Mouse (Mus musculus): ENCODE data around the gene P2ry12. TPM values are rescaled to one million over a fixed set of nuclear protein-coding genes. Genes with fewer than 3 reads are reported as not detected.

The P2ry12 gene
- total and polyA plus RNA-seq, 2 experiments from 2014 or later: 9.9 to 15.6 TPM

DNA sequence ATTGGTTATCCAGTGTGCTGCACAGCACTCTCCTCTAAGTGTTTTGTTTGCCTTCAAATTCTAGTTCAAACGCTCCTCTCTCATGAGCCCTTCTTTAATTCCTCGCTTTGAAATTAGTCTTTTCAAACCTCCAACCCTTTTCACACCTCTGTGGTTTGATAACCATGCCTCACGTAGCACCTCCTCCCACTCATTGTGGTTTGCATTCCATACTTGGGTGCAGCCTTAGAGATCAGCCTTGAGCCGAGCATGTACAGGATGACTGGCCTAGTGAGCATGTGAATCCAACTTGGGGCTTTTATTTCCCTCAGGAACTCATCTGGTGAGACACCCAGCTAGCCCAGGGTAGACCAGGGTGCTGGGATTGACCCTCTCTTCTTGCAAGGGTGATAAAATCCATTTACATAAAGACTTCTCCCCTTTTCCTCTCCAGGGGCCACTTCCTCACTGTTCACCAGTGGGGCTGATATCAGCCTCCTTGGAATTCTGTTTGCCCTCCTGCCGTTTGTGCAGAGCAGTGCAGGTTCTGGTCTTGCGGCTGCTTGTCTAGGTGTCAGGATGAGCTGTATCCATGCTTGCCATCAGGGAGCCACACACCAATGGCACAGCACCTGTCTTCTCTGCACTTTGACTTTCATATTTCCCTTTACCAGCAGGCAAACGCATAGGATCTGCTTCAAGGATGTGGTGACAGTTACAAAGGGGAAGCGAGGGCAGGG lies 58.7 kb downstream of the P2ry12 start:
- WGBS: 85% methylated on average over 8 of the region's 8 CpGs
- Histone ChIP-seq H3K9me3 (ENCODE audit: low read length) (no peaks in the 10 kb centered on the region), H3K27ac (ENCODE audit: low read depth, low read length) (no peak overlapping the region), H3K27me3 (ENCODE audit: insufficient read depth, low read length) (no peaks in the 10 kb centered on the region), H3K4me3 (ENCODE audit: low read depth, low read length) (no peak overlapping the region), H3K9ac (replicated peaks; ENCODE audit: low read length, poor library complexity, severe bottlenecking) (no peak overlapping the region), H3K4me2 (ENCODE audit: low read depth, low read length, poor library complexity, severe bottlenecking) (no peak overlapping the region), H3K36me3 (ENCODE audit: insufficient read depth, low read length) (no peaks in the 10 kb centered on the region), H3K4me1 (ENCODE audit: insufficient read depth, low read length) (no peaks in the 10 kb centered on the region)
- no peak for ATAC-seq (ENCODE audit: low FRiP score)
- no peak for TF ChIP-seq CTCF (IDR thresholded peaks at IDR 0.05)
- DNase-seq (ENCODE audit: low spot score): no peak

DNA sequence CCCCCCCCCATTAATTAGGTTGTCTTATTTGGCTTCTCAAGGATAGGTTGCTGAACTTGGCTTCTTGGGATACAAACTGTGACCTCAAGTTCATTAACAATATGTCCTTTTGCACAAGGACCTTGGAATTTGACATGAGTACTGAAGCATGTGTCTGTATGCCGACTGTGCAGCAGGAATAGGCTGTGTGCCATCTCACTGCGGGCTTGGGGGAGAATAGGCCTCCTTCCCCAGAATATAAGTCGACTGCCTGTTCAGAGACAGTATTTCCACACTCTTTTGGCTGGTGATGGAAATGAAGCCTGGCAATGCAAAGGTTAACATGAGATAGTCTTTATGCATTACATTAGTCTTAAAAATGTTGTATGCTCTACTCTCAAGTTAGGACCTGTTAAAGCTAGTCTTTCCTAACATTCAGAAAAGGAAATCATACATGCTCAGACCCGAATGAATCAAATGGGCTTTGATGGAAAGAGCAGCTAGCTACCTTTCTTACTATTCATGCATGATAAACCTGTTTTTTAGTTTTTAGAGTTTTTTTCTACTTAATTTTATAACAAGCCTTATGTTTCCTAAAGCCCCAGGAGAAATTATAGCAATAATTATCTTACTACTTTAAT lies 65.2 kb downstream of the P2ry12 start:
- Histone ChIP-seq H3K27me3 (ENCODE audit: insufficient read depth, low read length) (no peaks in the 10 kb centered on the region), H3K4me3 (ENCODE audit: low read depth, low read length) (no peak overlapping the region), H3K36me3 (ENCODE audit: insufficient read depth, low read length) (no peaks in the 10 kb centered on the region), H3K9me3 (ENCODE audit: low read length) (no peaks in the 10 kb centered on the region), H3K4me1 (ENCODE audit: insufficient read depth, low read length) (no peaks in the 10 kb centered on the region), H3K9ac (replicated peaks; ENCODE audit: low read length, poor library complexity, severe bottlenecking) (no peak overlapping the region), H3K27ac (ENCODE audit: low read depth, low read length) (no peak overlapping the region), H3K4me2 (ENCODE audit: low read depth, low read length, poor library complexity, severe bottlenecking) (no peak overlapping the region)
- ATAC-seq (ENCODE audit: low FRiP score): no peak
- no peak for TF ChIP-seq CTCF (IDR thresholded peaks at IDR 0.05)
- WGBS: 81% methylated on average over 4 of the region's 4 CpGs
- DNase-seq (ENCODE audit: low spot score): no peak

DNA sequence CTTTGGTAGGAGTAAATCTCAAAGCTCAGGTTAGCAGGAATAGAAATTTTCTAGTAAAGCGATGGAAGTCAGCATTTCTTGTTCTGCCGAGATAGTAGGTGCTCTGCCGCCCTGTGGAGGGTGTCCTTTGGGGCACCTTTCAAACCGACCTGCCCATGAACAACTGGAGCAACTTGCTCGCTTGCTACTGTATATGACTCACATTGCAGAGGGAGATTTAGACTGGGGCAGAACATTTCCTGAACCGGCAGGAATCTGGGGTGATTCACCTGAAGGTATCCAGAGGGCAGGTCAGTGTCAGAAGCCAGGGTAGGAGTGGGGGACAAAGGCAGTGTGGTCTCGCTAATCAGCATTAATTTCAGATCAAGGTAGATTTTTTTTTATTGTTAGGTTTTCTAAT lies 67.7 kb downstream of the P2ry12 start, which contains the start of gene Gpr87:
Gpr87 (minus strand) TSS at position 167 of the 400 bp plus-strand sequence.
- no peaks in the 10 kb centered on the region for H3K27me3 ChIP-seq (ENCODE audit: insufficient read depth, low read length)
- H3K4me1 ChIP-seq (ENCODE audit: insufficient read depth, low read length): no peaks in the 10 kb centered on the region
- no peak for ATAC-seq (ENCODE audit: low FRiP score)
- H3K4me3 ChIP-seq (ENCODE audit: low read depth, low read length): no peak within 1 kb of the TSS
- no peak within 1 kb of the TSS for H3K27ac ChIP-seq (ENCODE audit: low read depth, low read length)
- TF ChIP-seq CTCF (IDR thresholded peaks at IDR 0.05): no peak
- H3K9me3 ChIP-seq (ENCODE audit: low read length): no peaks in the 10 kb centered on the region
- H3K36me3 ChIP-seq (ENCODE audit: insufficient read depth, low read length): no peaks in the 10 kb centered on the region
- no peak within 1 kb of the TSS for H3K4me2 ChIP-seq (ENCODE audit: low read depth, low read length, poor library complexity, severe bottlenecking)
- H3K9ac ChIP-seq (replicated peaks; ENCODE audit: low read length, poor library complexity, severe bottlenecking): no peak within 1 kb of the TSS
- WGBS: 90% methylated on average over 7 of the region's 7 CpGs
- DNase-seq (ENCODE audit: low spot score): no peak

DNA sequence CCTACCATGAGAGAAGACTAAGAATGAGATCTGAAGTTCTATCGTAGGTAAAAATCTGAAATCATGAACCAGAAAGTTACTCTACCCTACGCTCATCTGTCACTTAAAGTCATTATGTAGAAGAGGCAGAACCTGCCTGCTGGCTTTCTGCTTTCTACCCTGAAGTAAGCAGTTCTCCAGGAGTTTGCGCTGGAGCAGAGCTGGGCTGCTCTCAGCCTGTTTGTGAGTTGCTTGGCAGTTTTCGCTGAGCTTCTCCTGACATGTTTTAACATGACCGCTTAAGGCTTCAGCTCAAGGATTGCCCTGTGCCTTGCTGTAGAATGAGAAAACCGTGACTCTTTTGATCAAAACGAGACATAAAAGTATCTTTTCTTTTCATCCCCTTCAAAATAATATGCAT lies 68.6 kb downstream of the P2ry12 start:
- ATAC-seq (ENCODE audit: low FRiP score) (no peak), DNase-seq (ENCODE audit: low spot score) (no peak)
- TF ChIP-seq CTCF (IDR thresholded peaks at IDR 0.05): no peak
- Histone ChIP-seq H3K36me3 (ENCODE audit: insufficient read depth, low read length) (no peaks in the 10 kb centered on the region), H3K9me3 (ENCODE audit: low read length) (no peaks in the 10 kb centered on the region), H3K4me1 (ENCODE audit: insufficient read depth, low read length) (no peaks in the 10 kb centered on the region), H3K4me3 (ENCODE audit: low read depth, low read length) (no peak overlapping the region), H3K4me2 (ENCODE audit: low read depth, low read length, poor library complexity, severe bottlenecking) (no peak overlapping the region), H3K27me3 (ENCODE audit: insufficient read depth, low read length) (no peaks in the 10 kb centered on the region), H3K9ac (replicated peaks; ENCODE audit: low read length, poor library complexity, severe bottlenecking) (no peak overlapping the region), H3K27ac (ENCODE audit: low read depth, low read length) (no peak overlapping the region)
- 89% methylated on average over 7 of the region's 7 CpGs for WGBS

DNA sequence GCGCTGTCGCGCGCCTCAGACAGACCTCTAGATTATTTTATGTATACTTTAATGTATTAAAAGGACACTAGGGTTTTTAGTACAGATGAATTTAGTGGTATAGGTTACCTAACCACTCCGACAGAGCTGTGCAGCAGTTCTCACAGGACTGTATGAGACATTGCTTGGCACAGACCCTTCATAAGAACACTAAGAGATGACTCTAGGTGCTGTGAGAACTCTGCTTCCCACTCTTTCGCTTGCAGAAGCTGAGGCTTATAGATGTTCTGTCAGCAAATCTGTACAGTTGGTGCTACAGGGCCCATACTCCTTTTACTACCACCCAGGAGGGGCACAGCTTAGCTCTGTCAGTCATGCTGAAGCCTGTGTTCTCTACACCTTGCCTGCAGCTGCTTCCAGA lies 71.0 kb downstream of the P2ry12 start:
- DNase-seq (ENCODE audit: low spot score): no peak
- H3K27me3 ChIP-seq (ENCODE audit: insufficient read depth, low read length): no peaks in the 10 kb centered on the region
- 96% methylated on average over 6 of the region's 6 CpGs for WGBS

DNA sequence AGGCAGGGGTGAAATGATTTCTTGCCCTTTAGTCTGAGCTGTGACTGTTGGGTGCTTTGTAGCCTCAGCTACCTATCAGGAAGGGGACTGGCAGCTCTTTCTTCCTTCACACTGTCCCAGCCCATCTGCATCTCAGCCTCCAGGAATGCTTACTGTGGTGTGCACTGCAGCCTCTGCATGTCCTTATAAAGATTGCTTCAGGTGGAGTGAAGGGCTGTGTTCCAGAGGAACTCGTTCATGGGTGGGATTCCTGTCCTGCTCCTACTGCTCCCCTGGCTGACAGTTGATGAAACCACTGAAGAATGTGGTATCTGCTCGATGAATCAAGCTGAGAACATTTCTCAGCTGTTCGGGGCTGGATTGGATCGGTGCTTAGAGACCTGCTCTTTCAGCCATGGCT lies 75.3 kb downstream of the P2ry12 start:
- no peak overlapping the region for H3K4me3 ChIP-seq (ENCODE audit: low read depth, low read length)
- WGBS: 89% methylated on average over 4 of the region's 4 CpGs
- H3K36me3 ChIP-seq (ENCODE audit: insufficient read depth, low read length): no peaks in the 10 kb centered on the region
- no peak for TF ChIP-seq CTCF (IDR thresholded peaks at IDR 0.05)
- H3K4me2 ChIP-seq (ENCODE audit: low read depth, low read length, poor library complexity, severe bottlenecking): no peak overlapping the region
- no peaks in the 10 kb centered on the region for H3K27me3 ChIP-seq (ENCODE audit: insufficient read depth, low read length)
- H3K27ac ChIP-seq (ENCODE audit: low read depth, low read length): no peak overlapping the region
- no peaks in the 10 kb centered on the region for H3K9me3 ChIP-seq (ENCODE audit: low read length)
- no peaks in the 10 kb centered on the region for H3K4me1 ChIP-seq (ENCODE audit: insufficient read depth, low read length)
- ATAC-seq (ENCODE audit: low FRiP score): no peak
- no peak overlapping the region for H3K9ac ChIP-seq (replicated peaks; ENCODE audit: low read length, poor library complexity, severe bottlenecking)
- DNase-seq (ENCODE audit: low spot score): no peak

More for the DNA sequence above, 71.0 kb downstream of the P2ry12 start:
- TF ChIP-seq CTCF (IDR thresholded peaks at IDR 0.05): no peak
- H3K36me3 ChIP-seq (ENCODE audit: insufficient read depth, low read length): no peaks in the 10 kb centered on the region
- no peak overlapping the region for H3K4me3 ChIP-seq (ENCODE audit: low read depth, low read length)
- H3K4me2 ChIP-seq (ENCODE audit: low read depth, low read length, poor library complexity, severe bottlenecking): no peak overlapping the region
- ATAC-seq (ENCODE audit: low FRiP score): no peak
- no peak overlapping the region for H3K9ac ChIP-seq (replicated peaks; ENCODE audit: low read length, poor library complexity, severe bottlenecking)
- no peaks in the 10 kb centered on the region for H3K4me1 ChIP-seq (ENCODE audit: insufficient read depth, low read length)
- no peaks in the 10 kb centered on the region for H3K9me3 ChIP-seq (ENCODE audit: low read length)
- H3K27ac ChIP-seq (ENCODE audit: low read depth, low read length): no peak overlapping the region
